Mouse (Mus musculus) hindbrain, postnatal 0 days (tissue): ENCODE data around the gene Ooep. TPM values are rescaled to one million over a fixed set of nuclear protein-coding genes. Genes with fewer than 3 reads are reported as not detected.

Source experiments
- ATAC-seq: fragments of 200-750 bp; cut with Nextera tagmentation; 2 replicates; pipeline ENCODE4 v1.8.0; 2017; ENCODE audit warnings: mild to moderate bottlenecking, moderate TSS enrichment, moderate library complexity
- DNase-seq: peaks from one replicate; pipeline ENCODE4 v3.0.0-alpha.2; 2015; ENCODE audit warnings: low spot score
- H3K27ac ChIP-seq: fragments of 300-500 bp; sonication (generic); 2 replicates; pipeline ENCODE4 v1.5.1; 2014; ENCODE audit warnings: mild to moderate bottlenecking
- H3K27me3 ChIP-seq: fragments of 300-500 bp; sonication (generic); 2 replicates; pipeline ENCODE4 v1.6.1; 2014; ENCODE audit warnings: low read length, mixed read lengths; ENCODE audit not compliant: insufficient read depth
- H3K36me3 ChIP-seq: fragments of 300-500 bp; sonication (generic); 2 replicates; pipeline ENCODE4 v1.6.1; 2014; ENCODE audit warnings: low read length, mixed read lengths; ENCODE audit not compliant: insufficient read depth
- H3K4me1 ChIP-seq: fragments of 300-500 bp; sonication (generic); 2 replicates; pipeline ENCODE4 v1.6.1; 2014; ENCODE audit warnings: antibody characterized with exemption, low read length, mixed read lengths; ENCODE audit not compliant: insufficient read depth
- H3K4me2 ChIP-seq: fragments of 300-500 bp; sonication (generic); 2 replicates; pipeline ENCODE4 v1.6.1; 2014; ENCODE audit warnings: low read depth, mild to moderate bottlenecking, low read length, moderate library complexity, mixed read lengths
- H3K4me3 ChIP-seq: fragments of 300-500 bp; sonication (generic); 2 replicates; pipeline ENCODE4 v1.5.1; 2014; ENCODE audit warnings: low read length
- H3K9ac ChIP-seq: fragments of 300-500 bp; sonication (generic); replicated peaks from 2 replicates; pipeline ENCODE4 v1.6.1; 2014; ENCODE audit warnings: mild to moderate bottlenecking, low read length, moderate library complexity, mixed read lengths
- H3K9me3 ChIP-seq: fragments of 300-500 bp; sonication (generic); 2 replicates; pipeline ENCODE4 v1.6.1; 2016; ENCODE audit warnings: low read length, mixed read lengths
- CTCF ChIP-seq: IDR thresholded peaks from 2 replicates; pipeline ENCODE4 v1.5.1; 2016; ENCODE audit warnings: antibody characterized with exemption, control low read depth, low read depth
- WGBS: fragments of 180-500 bp; shearing (Covaris S2); extraction: QIAGEN DNeasy Blood & Tissue Kit; methylation state at CpG from one replicate; pipeline ENCODE4 v1.1.7; 2014; 5-methylcytosine and 5-hydroxymethylcytosine counted together
- polyA plus RNA-seq: library from polyadenylated mRNA; unstranded; fragments of >200 nt; fragmentation: Nextera tagmentation; extraction: Ambion mirVana; gene quantifications from 2 replicates; pipeline ENCODE4 v1.2.1, GENCODE M21; 2015
- total RNA-seq: library from RNA; depleted of rRNA; stranded (reverse); fragments of >200 nt; gene quantifications from 2 replicates; pipeline ENCODE4 v1.2.3, GENCODE M21; 2014

Ooep gene
- total and polyA plus RNA-seq, 2 experiments from 2014 or later, result 2.9 to 4.5 TPM

DNA sequence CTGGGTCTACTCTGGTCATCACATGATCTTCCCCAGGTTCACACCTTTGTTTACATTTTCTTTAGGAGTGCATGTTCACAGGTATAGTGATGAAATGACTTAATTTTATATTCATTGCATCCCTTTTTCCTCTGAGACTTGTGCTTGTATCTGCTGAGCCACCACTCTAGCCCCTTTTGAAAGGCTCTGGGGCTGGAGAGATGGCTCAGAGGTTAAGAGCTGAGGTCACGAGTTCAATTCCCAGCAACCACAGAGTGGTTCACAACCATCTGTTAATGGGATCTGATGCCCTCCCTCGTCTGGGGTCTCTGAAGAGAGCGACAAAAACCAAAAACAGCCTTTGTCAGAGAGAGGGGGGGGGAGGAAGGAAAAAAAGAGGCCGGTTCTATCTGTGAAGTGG lies 3.0 kb downstream of the Ooep start:
- H3K4me2 ChIP-seq, result no peak overlapping the region
- no peaks in the 10 kb centered on the region for H3K4me1 ChIP-seq
- H3K27me3 ChIP-seq, result no peaks in the 10 kb centered on the region
- ATAC-seq (no peak), DNase-seq (no peak)
- no peaks in the 10 kb centered on the region for H3K36me3 ChIP-seq
- no peaks in the 10 kb centered on the region for H3K9me3 ChIP-seq
- 85% methylated on average over 4 of the region's 4 CpGs for WGBS
- no peak overlapping the region for H3K27ac ChIP-seq
- H3K9ac ChIP-seq, result no peak overlapping the region
- H3K4me3 ChIP-seq, result no peak overlapping the region
- TF ChIP-seq CTCF, result no peak

DNA sequence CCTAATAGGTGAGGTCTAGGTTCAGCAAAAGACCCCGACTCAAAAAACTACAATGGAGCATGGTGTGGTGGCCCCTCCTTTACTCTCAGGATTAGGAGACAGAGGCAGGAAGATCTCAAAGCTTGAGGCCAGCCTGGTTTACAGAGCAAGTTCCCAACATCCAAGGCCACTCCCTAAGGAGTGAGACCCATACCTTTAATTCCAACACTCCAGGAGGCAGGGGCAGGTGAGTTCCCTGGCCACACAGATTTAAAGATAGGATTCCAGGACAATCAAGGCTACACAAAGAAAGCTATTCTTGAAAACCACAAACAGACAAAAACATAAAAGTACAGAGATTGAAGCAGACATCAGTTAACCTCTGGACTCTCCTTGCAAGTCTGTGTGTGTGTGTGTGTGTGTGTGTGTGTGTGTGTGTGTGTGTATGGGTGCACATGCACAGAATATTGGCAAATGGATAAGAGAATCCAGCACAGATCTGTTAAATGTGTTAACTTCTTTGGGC lies 3.6 kb downstream of the Ooep start:
- Histone ChIP-seq H3K4me1 (no peaks in the 10 kb centered on the region), H3K27ac (no peak overlapping the region), H3K4me3 (no peak overlapping the region), H3K4me2 (no peak overlapping the region), H3K9me3 (no peaks in the 10 kb centered on the region), H3K9ac (no peak overlapping the region), H3K36me3 (no peaks in the 10 kb centered on the region), H3K27me3 (no peaks in the 10 kb centered on the region)
- WGBS, result 83% methylated on average over 1 of the region's 1 CpGs
- DNase-seq (no peak), ATAC-seq (no peak)
- no peak for TF ChIP-seq CTCF

DNA sequence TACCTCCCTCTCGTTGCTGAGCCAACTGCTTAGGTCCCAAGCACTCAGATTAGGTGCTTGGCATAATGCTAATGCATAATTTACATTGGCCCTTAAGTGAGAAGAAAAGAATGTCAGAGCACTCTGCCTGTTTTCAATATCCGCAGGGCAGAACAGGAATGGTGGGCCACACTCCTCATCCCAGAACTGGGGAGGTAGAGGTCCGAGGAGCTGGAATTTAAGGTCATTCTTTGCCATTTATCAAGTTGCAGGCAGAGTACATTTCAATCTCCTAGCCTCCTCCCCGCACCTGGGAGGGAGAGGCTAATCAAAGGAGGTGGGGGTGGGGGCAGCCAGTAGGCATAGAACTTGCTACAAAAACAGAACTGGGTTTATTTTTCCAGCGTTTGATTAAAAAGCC lies 4.1 kb downstream of the Ooep start:
- no peak overlapping the region for H3K4me2 ChIP-seq
- H3K36me3 ChIP-seq, result no peaks in the 10 kb centered on the region
- no peak for DNase-seq
- H3K9me3 ChIP-seq, result no peaks in the 10 kb centered on the region
- no peak for TF ChIP-seq CTCF
- H3K4me1 ChIP-seq, result no peaks in the 10 kb centered on the region
- no peak overlapping the region for H3K4me3 ChIP-seq
- no peak overlapping the region for H3K9ac ChIP-seq
- H3K27ac ChIP-seq, result no peak overlapping the region
- ATAC-seq, result no peak
- no peaks in the 10 kb centered on the region for H3K27me3 ChIP-seq
- WGBS, result 66% methylated on average over 5 of the region's 5 CpGs

DNA sequence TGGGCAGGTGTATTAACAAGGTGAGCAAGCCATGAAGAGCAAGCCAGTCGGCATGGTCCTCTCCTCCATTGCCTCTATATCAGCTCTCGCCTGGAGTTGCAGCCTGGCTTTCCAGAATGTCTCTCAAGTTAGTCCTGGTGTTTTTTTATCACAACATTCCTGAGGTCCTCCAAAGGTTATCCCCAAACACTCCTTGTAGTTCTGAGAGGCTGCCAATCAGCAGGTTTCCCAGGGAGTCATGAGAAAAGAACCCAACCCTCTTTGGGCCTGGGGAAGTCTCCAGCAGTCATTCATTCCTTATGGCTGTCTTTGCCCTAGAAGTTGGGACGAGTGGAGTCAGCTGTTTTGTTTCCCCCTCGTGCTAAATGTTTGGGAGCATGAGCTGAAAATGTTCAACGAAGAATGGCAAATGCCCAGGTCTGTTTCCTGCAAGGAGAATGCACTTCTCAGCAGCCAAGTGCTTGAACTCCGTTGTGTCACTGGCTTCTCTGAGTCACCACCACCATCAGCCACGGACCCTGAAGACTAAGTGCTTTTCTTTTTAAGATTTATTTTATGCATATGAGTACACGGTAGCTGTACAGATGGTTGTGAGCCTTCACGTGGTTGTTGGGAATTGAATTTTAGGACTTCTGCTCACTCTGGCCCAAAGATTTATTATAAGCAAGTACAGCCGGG lies 5.6 kb downstream of the Ooep start:
- no peak overlapping the region for H3K4me2 ChIP-seq
- ATAC-seq (no peak), DNase-seq (no peak)
- 80% methylated on average over 10 of the region's 10 CpGs for WGBS
- H3K36me3 ChIP-seq, result no peaks in the 10 kb centered on the region
- no peaks in the 10 kb centered on the region for H3K4me1 ChIP-seq
- no peak overlapping the region for H3K4me3 ChIP-seq
- no peak for TF ChIP-seq CTCF
- H3K9ac ChIP-seq, result no peak overlapping the region
- no peaks in the 10 kb centered on the region for H3K27me3 ChIP-seq
- H3K27ac ChIP-seq, result no peak overlapping the region
- H3K9me3 ChIP-seq, result no peaks in the 10 kb centered on the region

DNA sequence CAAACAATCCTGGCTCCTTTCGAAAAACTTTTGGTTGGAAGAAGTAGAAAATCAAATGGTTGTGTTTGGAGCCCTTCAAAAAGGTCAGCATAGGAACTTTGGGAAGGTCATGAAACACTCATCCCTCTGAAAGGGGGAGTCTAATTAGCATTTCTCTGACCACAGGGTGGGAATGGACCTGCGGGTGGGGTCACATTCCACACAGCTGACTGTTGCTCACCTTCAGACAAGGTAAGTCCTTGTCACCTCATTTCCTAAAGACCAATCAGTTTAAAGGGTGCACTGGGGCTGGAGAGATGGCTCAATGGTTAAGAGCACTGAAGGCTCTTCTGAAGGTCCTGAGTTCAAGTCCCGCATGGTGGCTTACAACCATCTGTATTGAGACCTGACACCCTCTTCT lies 7.1 kb downstream of the Ooep start:
- no peak for TF ChIP-seq CTCF
- 94% methylated on average over 3 of the region's 3 CpGs for WGBS

DNA sequence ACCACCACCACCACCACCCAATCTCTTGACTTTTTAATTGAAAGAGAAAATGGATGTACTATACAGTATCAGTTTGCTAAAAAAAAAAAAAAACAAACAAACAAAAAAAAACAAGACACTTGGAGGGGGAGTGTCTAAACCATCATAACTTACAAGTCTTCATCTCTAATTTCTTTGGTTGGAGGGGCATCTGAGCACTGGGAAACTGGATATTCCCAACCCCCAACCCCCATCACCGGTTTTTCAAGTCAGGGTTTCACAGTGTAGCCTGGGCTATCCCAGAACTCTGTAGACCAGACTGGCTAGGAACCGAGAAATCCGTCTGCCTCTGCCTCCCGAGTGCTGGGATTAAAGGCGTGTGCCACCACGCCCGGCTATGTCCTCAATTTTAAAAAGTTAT lies 8.7 kb downstream of the Ooep start:
- Histone ChIP-seq H3K36me3 (no peaks in the 10 kb centered on the region), H3K27me3 (no peaks in the 10 kb centered on the region), H3K4me3 (no peak overlapping the region), H3K4me2 (no peak overlapping the region), H3K9ac (no peak overlapping the region), H3K27ac (no peak overlapping the region), H3K4me1 (no peaks in the 10 kb centered on the region), H3K9me3 (no peaks in the 10 kb centered on the region)
- 90% methylated on average over 7 of the region's 7 CpGs for WGBS
- ATAC-seq, result no peak
- DNase-seq, result no peak
- no peak for TF ChIP-seq CTCF

More for the DNA sequence above, 7.1 kb downstream of the Ooep start:
- ATAC-seq, result no peak
- Histone ChIP-seq H3K4me1 (no peaks in the 10 kb centered on the region), H3K27me3 (no peaks in the 10 kb centered on the region), H3K9ac (no peak overlapping the region), H3K4me2 (no peak overlapping the region), H3K36me3 (no peaks in the 10 kb centered on the region), H3K27ac (no peak overlapping the region), H3K9me3 (no peaks in the 10 kb centered on the region), H3K4me3 (no peak overlapping the region)
- no peak for DNase-seq

DNA sequence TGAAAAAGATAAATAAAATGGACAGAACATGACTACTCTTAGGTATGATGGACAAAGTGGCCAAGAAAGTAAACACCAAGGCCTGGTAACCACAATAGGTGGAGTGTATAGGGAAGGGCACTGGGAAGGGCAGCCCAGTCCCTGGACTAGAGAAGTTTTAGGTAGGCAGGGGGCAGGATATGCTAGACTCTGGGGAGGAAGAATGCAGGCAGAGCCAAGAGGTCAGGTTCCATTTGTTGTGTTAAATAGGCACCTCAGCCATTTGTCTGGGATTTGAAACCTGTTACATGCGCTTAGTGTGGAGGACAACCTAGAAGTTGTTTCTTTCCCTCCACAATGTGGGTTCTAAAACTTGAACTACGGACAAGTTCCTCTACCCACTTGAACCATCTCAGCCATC lies 9.2 kb downstream of the Ooep start:
- Histone ChIP-seq H3K9me3 (no peaks in the 10 kb centered on the region), H3K27ac (no peak overlapping the region), H3K27me3 (no peaks in the 10 kb centered on the region), H3K4me3 (no peak overlapping the region), H3K9ac (no peak overlapping the region), H3K4me2 (no peak overlapping the region), H3K4me1 (no peaks in the 10 kb centered on the region), H3K36me3 (no peaks in the 10 kb centered on the region)
- no peak for TF ChIP-seq CTCF
- WGBS, result 94% methylated on average over 2 of the region's 2 CpGs
- DNase-seq, result no peak
- no peak for ATAC-seq
